Mouse (Mus musculus) lung, embryonic 16.5 days (tissue): Measurements from ENCODE around the gene Ccnt1. TPM values are rescaled to one million over a fixed set of nuclear protein-coding genes. Genes with fewer than 3 reads are reported as not detected.
"Not testable (repeated sequence)": the region's sequence is repeated elsewhere in the genome, so short reads cannot be mapped to it uniquely, and the experiment has no call there.

ENCODE experiments used
- ATAC-seq: fragments of 200-750 bp; cut with Nextera tagmentation; 2 replicates; pipeline ENCODE4 v1.8.0; 2017; ENCODE audit warnings: low read depth, mild to moderate bottlenecking, moderate library complexity
- H3K27ac ChIP-seq: fragments of 300-500 bp; sonication (generic); 2 replicates; pipeline ENCODE4 v1.5.1; 2014; ENCODE audit warnings: mild to moderate bottlenecking, control low read depth, low read length
- H3K27me3 ChIP-seq: fragments of 300-500 bp; sonication (generic); 2 replicates; pipeline ENCODE4 v1.6.1; 2014; ENCODE audit warnings: low read depth, low read length, mixed read lengths; ENCODE audit not compliant: control insufficient read depth, insufficient read depth
- H3K36me3 ChIP-seq: fragments of 300-500 bp; sonication (generic); 2 replicates; pipeline ENCODE4 v1.6.1; 2014; ENCODE audit warnings: low read length; ENCODE audit not compliant: control insufficient read depth, insufficient read depth
- H3K4me1 ChIP-seq: fragments of 300-500 bp; sonication (generic); replicated peaks from 2 replicates; pipeline ENCODE4 v1.6.1; 2014; ENCODE audit warnings: low read length, mixed read lengths; ENCODE audit not compliant: control insufficient read depth, insufficient read depth
- H3K4me2 ChIP-seq: fragments of 300-500 bp; sonication (generic); 2 replicates; pipeline ENCODE4 v1.6.1; 2014; ENCODE audit warnings: low read depth, low read length, control low read depth
- H3K4me3 ChIP-seq: fragments of 300-500 bp; sonication (generic); 2 replicates; pipeline ENCODE4 v1.5.1; 2014; ENCODE audit warnings: mild to moderate bottlenecking, low read length, control low read depth
- H3K9ac ChIP-seq: fragments of 300-500 bp; sonication (generic); 2 replicates; pipeline ENCODE4 v1.6.1; 2014; ENCODE audit warnings: low read length, control low read depth
- H3K9me3 ChIP-seq: fragments of 300-500 bp; sonication (generic); 2 replicates; pipeline ENCODE4 v1.6.1; 2016; ENCODE audit warnings: low read length; ENCODE audit not compliant: control insufficient read depth
- WGBS: fragments of 180-500 bp; shearing (Covaris S2); extraction: QIAGEN DNeasy Blood & Tissue Kit; methylation state at CpG from one replicate; pipeline ENCODE4 v1.1.7; 2014; 5-methylcytosine and 5-hydroxymethylcytosine counted together
- polyA plus RNA-seq: library from polyadenylated mRNA; unstranded; fragments of >200 nt; fragmentation: Nextera tagmentation; extraction: Ambion mirVana; gene quantifications from 2 replicates; pipeline ENCODE4 v1.2.1, GENCODE M21; 2015

Gene Ccnt1
- polyA plus RNA-seq, 1 experiment from 2014 or later = 64.2 TPM

GRCm38 (mm10) chr15:98526057-98526456 lies 44.7 kb downstream of the Ccnt1 start:
- Histone ChIP-seq H3K9me3 (no peaks in the 10 kb centered on the region), H3K9ac (no peak overlapping the region), H3K4me1 (no peaks in the 10 kb centered on the region), H3K27me3 (no peaks in the 10 kb centered on the region), H3K36me3 (peaks cover 80% of the 10 kb centered on the region), H3K4me2 (no peak overlapping the region), H3K27ac (no peak overlapping the region), H3K4me3 (no peak overlapping the region)
- WGBS = 78% methylated on average over 5 of the region's 5 CpGs
- ATAC-seq = no peak

GRCm38 (mm10) chr15:98521245-98521644 lies 49.5 kb downstream of the Ccnt1 start:
- no peak overlapping the region for H3K27ac ChIP-seq
- WGBS = 84% methylated on average over 3 of the region's 3 CpGs
- no peak overlapping the region for H3K4me3 ChIP-seq
- no peaks in the 10 kb centered on the region for H3K9me3 ChIP-seq
- H3K4me1 ChIP-seq = no peaks in the 10 kb centered on the region
- no peak overlapping the region for H3K4me2 ChIP-seq
- no peaks in the 10 kb centered on the region for H3K27me3 ChIP-seq
- no peak for ATAC-seq
- peaks cover 62% of the 10 kb centered on the region for H3K36me3 ChIP-seq
- no peak overlapping the region for H3K9ac ChIP-seq

GRCm38 (mm10) chr15:98517380-98518355 lies 53.1 kb downstream of the Ccnt1 start:
- Histone ChIP-seq H3K27ac (no peak overlapping the region), H3K4me3 (no peak overlapping the region), H3K9me3 (no peaks in the 10 kb centered on the region), H3K4me1 (no peaks in the 10 kb centered on the region; the same call in 1 of the 2 replicates), H3K9ac (no peak overlapping the region), H3K36me3 (peaks cover 35% of the 10 kb centered on the region), H3K4me2 (no peak overlapping the region), H3K27me3 (no peaks in the 10 kb centered on the region)
- 65% methylated on average over 16 of the region's 16 CpGs for WGBS
- ATAC-seq = no peak

- not testable (repeated sequence) for H3K9ac ChIP-seq, H3K27me3 ChIP-seq, ATAC-seq, H3K4me2 ChIP-seq, H3K4me3 ChIP-seq, H3K4me1 ChIP-seq, H3K27ac ChIP-seq, H3K9me3 ChIP-seq
- 73% methylated on average over 2 of the region's 2 CpGs for WGBS
- H3K36me3 ChIP-seq = peaks cover 12% of the 10 kb centered on the region
These were observed 55.9 kb downstream of the Ccnt1 start for GRCm38 (mm10) chr15:98514845-98515244.

- Histone ChIP-seq H3K9me3 (no peaks in the 10 kb centered on the region), H3K36me3 (peaks cover 7% of the 10 kb centered on the region; the same call in 1 of the 2 replicates), H3K27me3 (no peaks in the 10 kb centered on the region), H3K4me3 (no peak overlapping the region), H3K4me1 (peaks cover 4% of the 10 kb centered on the region), H3K27ac (no peak overlapping the region), H3K9ac (no peak overlapping the region), H3K4me2 (no peak overlapping the region)
- no peak for ATAC-seq
- 75% methylated on average over 8 of the region's 8 CpGs for WGBS
These were observed 56.6 kb downstream of the Ccnt1 start for GRCm38 (mm10) chr15:98514146-98514545.

GRCm38 (mm10) chr15:98513676-98514075 lies 57.0 kb downstream of the Ccnt1 start:
- not testable (repeated sequence) for H3K27ac ChIP-seq, H3K4me1 ChIP-seq, H3K36me3 ChIP-seq, H3K9me3 ChIP-seq, H3K4me2 ChIP-seq, H3K4me3 ChIP-seq, H3K9ac ChIP-seq, H3K27me3 ChIP-seq
- ATAC-seq = 0 out of 2 replicates have a peak, but pooled peaks have one; percentile 6
- WGBS = 63% methylated on average over 3 of the region's 3 CpGs

- Histone ChIP-seq H3K36me3 (peaks cover 2% of the 10 kb centered on the region; the same call in 1 of the 2 replicates), H3K27ac (no peak overlapping the region), H3K9me3 (no peaks in the 10 kb centered on the region), H3K4me2 (peak overlapping the region; percentile 5; the same call in 1 of the 2 replicates), H3K4me3 (no peak overlapping the region), H3K4me1 (peaks cover 4% of the 10 kb centered on the region), H3K9ac (no peak overlapping the region), H3K27me3 (no peaks in the 10 kb centered on the region)
- 24% methylated on average over 17 of the region's 17 CpGs for WGBS
- ATAC-seq = peak; percentile 66
These were observed 57.9 kb downstream of the Ccnt1 start for GRCm38 (mm10) chr15:98512799-98513321.

- H3K27me3 ChIP-seq = no peaks in the 10 kb centered on the region
- H3K4me3 ChIP-seq = no peak overlapping the region
- no peak overlapping the region for H3K27ac ChIP-seq
- peaks cover 4% of the 10 kb centered on the region for H3K4me1 ChIP-seq
- H3K9ac ChIP-seq = no peak overlapping the region
- H3K9me3 ChIP-seq = no peaks in the 10 kb centered on the region
- no peaks in the 10 kb centered on the region for H3K36me3 ChIP-seq
- 37% methylated on average over 8 of the region's 8 CpGs for WGBS
- no peak overlapping the region for H3K4me2 ChIP-seq
- no peak for ATAC-seq
These were observed 58.5 kb downstream of the Ccnt1 start for GRCm38 (mm10) chr15:98512232-98512631.

- no peaks in the 10 kb centered on the region for H3K36me3 ChIP-seq
- WGBS = 49% methylated on average over 13 of the region's 13 CpGs
- ATAC-seq = no peak
- H3K4me3 ChIP-seq = no peak overlapping the region
- no peaks in the 10 kb centered on the region for H3K27me3 ChIP-seq
- H3K9me3 ChIP-seq = no peaks in the 10 kb centered on the region
- 0 out of 2 replicates have a peak overlapping the region, but pooled peaks have one; percentile 16 for H3K4me2 ChIP-seq
- H3K4me1 ChIP-seq = peaks cover 4% of the 10 kb centered on the region
- no peak overlapping the region for H3K9ac ChIP-seq
- H3K27ac ChIP-seq = no peak overlapping the region
These were observed 59.3 kb downstream of the Ccnt1 start for GRCm38 (mm10) chr15:98511386-98511928.
